Mouse (Mus musculus) lung, postnatal 10 days (tissue): Measurements from ENCODE around the gene Hoxc10.
A peak's percentile ranks its signal among the peaks of the same experiment; 100 is the strongest.

Experiments
- DNase-seq: peaks from one replicate; pipeline ENCODE4 v3.0.0; 2021

Gene Hoxc10

GRCm38 (mm10) chr15:102969296-102969695 is 2.7 kb downstream of the Hoxc10 start:
- no peak for DNase-seq

GRCm38 (mm10) chr15:102970740-102971139 is 4.1 kb downstream of the Hoxc10 start:
- DNase-seq, result peak; percentile 30

- DNase-seq, result no peak
Measured at GRCm38 (mm10) chr15:102972254-102972653, 5.7 kb downstream of the Hoxc10 start.

- DNase-seq, result no peak
Measured at GRCm38 (mm10) chr15:102972753-102973152, 6.2 kb downstream of the Hoxc10 start.

- no peak for DNase-seq
Measured at GRCm38 (mm10) chr15:102975034-102975433, 8.4 kb downstream of the Hoxc10 start.

- DNase-seq, result no peak
Measured at GRCm38 (mm10) chr15:102975688-102976111, 9.1 kb downstream of the Hoxc10 start.

GRCm38 (mm10) chr15:102976171-102976570 is 9.6 kb downstream of the Hoxc10 start, which contains the start of gene Hoxc9:
Hoxc9 (plus strand) TSS chr15:102976439.
- no peak for DNase-seq

- no peak for DNase-seq
Measured at GRCm38 (mm10) chr15:102976631-102977422, 10.2 kb downstream of the Hoxc10 start.

- no peak for DNase-seq
Measured at GRCm38 (mm10) chr15:102977423-102977974, 10.9 kb downstream of the Hoxc10 start.

- no peak for DNase-seq
Measured at GRCm38 (mm10) chr15:102978615-102979515, 12.3 kb downstream of the Hoxc10 start.

- DNase-seq, result no peak
Measured at GRCm38 (mm10) chr15:102979936-102980335, 13.3 kb downstream of the Hoxc10 start.

GRCm38 (mm10) chr15:102980352-102980751 is 13.8 kb downstream of the Hoxc10 start:
- no peak for DNase-seq

- DNase-seq, result no peak
Measured at GRCm38 (mm10) chr15:102980912-102981311, 14.3 kb downstream of the Hoxc10 start.

- DNase-seq, result no peak
Measured at GRCm38 (mm10) chr15:102981379-102982288, 15.0 kb downstream of the Hoxc10 start.

GRCm38 (mm10) chr15:102983716-102984115 is 17.1 kb downstream of the Hoxc10 start:
- DNase-seq, result no peak

- no peak for DNase-seq
Measured at GRCm38 (mm10) chr15:102984521-102984920, 17.9 kb downstream of the Hoxc10 start.

- DNase-seq, result no peak
Measured at GRCm38 (mm10) chr15:102984925-102985324, 18.3 kb downstream of the Hoxc10 start.

GRCm38 (mm10) chr15:102987124-102987833 is 20.7 kb downstream of the Hoxc10 start:
- DNase-seq, result peak; percentile 95

GRCm38 (mm10) chr15:102988078-102988477 is 21.5 kb downstream of the Hoxc10 start:
- no peak for DNase-seq

GRCm38 (mm10) chr15:102990461-102991397 is 24.1 kb downstream of the Hoxc10 start, which contains the start of gene Hoxc8:
Hoxc8 (plus strand) TSS chr15:102990607.
- no peak for DNase-seq
